13 mouse cellular contexts compared by ENCODE assay signal in the genomic region with DNA sequence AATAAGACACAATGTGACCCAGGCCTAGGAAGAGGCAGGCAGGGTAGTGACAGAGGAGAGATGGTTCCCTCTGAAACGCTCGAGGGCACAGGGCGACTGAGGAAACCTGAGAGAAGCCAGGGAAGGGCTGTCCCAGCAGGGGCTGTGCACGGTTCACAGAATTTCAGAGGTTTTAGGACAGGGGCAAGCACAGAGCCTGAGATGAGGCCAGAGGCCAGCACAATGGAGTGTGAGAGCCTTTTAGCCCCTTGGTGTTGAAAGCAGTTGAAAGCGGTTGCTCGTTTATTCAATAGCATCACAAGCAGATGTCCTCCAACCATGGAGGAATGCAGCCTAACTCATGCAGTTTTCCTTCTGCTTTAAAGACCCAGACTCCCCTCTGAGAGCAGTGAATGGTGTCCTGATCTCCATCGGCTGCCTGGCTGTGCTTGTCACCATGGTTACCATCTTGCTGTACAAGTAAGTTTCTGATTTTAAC. TPM values are rescaled to one million over a fixed set of nuclear protein-coding genes. Genes with fewer than 3 reads are reported as not detected.
DNase-seq lines count a peak whose midpoint lies in the region; ATAC-seq lines count a peak whose summit lies in the region.
"Had no signal": no experiment of that assay in that cellular context is flagged by ENCODE, and none has a peak within 500 bp of the region (broad histone marks: within the 10 kb centered on the region; RNA-seq: fewer than 3 reads in every experiment).

No protein-coding gene starts in this region.

- H3K27me3 ChIP-seq in forebrain, embryonic 12.5 days, result peaks cover 10% of the 10 kb centered on the region; the same call in 1 of the 2 replicates
- no peaks in the 10 kb centered on the region for H3K27me3 ChIP-seq in limb, embryonic 15.5 days
- H3K27me3 ChIP-seq: embryonic facial prominence, embryonic 15.5 days; heart, embryonic 12.5 days had no signal

- H3K27ac ChIP-seq in forebrain, embryonic 12.5 days, result peak overlapping the region; percentile 48
- H3K27ac ChIP-seq in limb, embryonic 15.5 days, result peak overlapping the region; percentile 27; the same call in 1 of the 2 replicates
- H3K27ac ChIP-seq: embryonic facial prominence, embryonic 15.5 days; liver, embryonic 14.5 days had no signal

- 3% methylated on average over 7 of the region's 7 CpGs for WGBS in forebrain, embryonic 12.5 days
- 10% methylated on average over 7 of the region's 7 CpGs for WGBS in limb, embryonic 15.5 days

- H3K4me3 ChIP-seq in forebrain, embryonic 12.5 days (replicated peaks), result no peak overlapping the region
- no peak overlapping the region for H3K4me3 ChIP-seq in limb, embryonic 15.5 days
- H3K4me3 ChIP-seq: embryonic facial prominence, embryonic 15.5 days; heart, embryonic 12.5 days had no signal

- H3K9ac ChIP-seq in forebrain, embryonic 12.5 days, result no peak overlapping the region
- no peak overlapping the region for H3K9ac ChIP-seq in limb, embryonic 15.5 days
- H3K9ac ChIP-seq: embryonic facial prominence, embryonic 15.5 days; heart, embryonic 12.5 days; liver, embryonic 14.5 days had no signal

- ATAC-seq in forebrain, embryonic 12.5 days (ENCODE audit: low FRiP score), result peak; percentile 39
- no peak for ATAC-seq in limb, embryonic 15.5 days (ENCODE audit: insufficient number of reproducible peaks, low FRiP score, low TSS enrichment, low read depth)

- peaks cover 3% of the 10 kb centered on the region; the same call in 1 of the 2 replicates for H3K9me3 ChIP-seq in forebrain, embryonic 12.5 days
- no peaks in the 10 kb centered on the region for H3K9me3 ChIP-seq in limb, embryonic 15.5 days
- H3K9me3 ChIP-seq: embryonic facial prominence, embryonic 15.5 days had no signal

- intact Hi-C loops in left cerebral cortex, postnatal 14 days (cut with DNase I), result loop anchor here (5.0 to 10.0 kb wide), 2 partner anchors 137 to 340 kb away; partner anchors contain the start of gene Stk31
- intact Hi-C loops in left cerebral cortex, postnatal 4 days (cut with DNase I), result loop anchor here (5.0 kb wide), 1 partner anchor 157 kb away; the partner anchor contains the start of gene Igf2bp3

- peak; percentile 17 to 43 for DNase-seq in left cerebral cortex, postnatal 14 days (ENCODE audit: low spot score in 2 of 2)
- no peak for DNase-seq in left cerebral cortex, postnatal 4 days
- peak; percentile 66 for DNase-seq in retina, embryonic 14.5 days (ENCODE audit: low spot score)
- no peak for DNase-seq in lung, postnatal 14 days
- DNase-seq in adrenal gland, adult 2 months, result no peak
- no peak for DNase-seq in kidney, adult 18-20 months
- DNase-seq: kidney, postnatal 10 days; right cerebral cortex, postnatal 25 days had no signal

- peak overlapping the region; percentile 17; the same call in 1 of the 2 replicates for H3K4me2 ChIP-seq in forebrain, embryonic 12.5 days
- no peak overlapping the region for H3K4me2 ChIP-seq in limb, embryonic 15.5 days
- H3K4me2 ChIP-seq: embryonic facial prominence, embryonic 15.5 days; heart, embryonic 12.5 days had no signal

- H3K4me1 ChIP-seq in forebrain, embryonic 12.5 days, result peaks cover 17% of the 10 kb centered on the region
- peaks cover 5% of the 10 kb centered on the region for H3K4me1 ChIP-seq in limb, embryonic 15.5 days
- H3K4me1 ChIP-seq: embryonic facial prominence, embryonic 15.5 days; heart, embryonic 12.5 days had no signal

- no peaks in the 10 kb centered on the region for H3K36me3 ChIP-seq in forebrain, embryonic 12.5 days (replicated peaks)
- H3K36me3 ChIP-seq in limb, embryonic 15.5 days, result no peaks in the 10 kb centered on the region
- H3K36me3 ChIP-seq: embryonic facial prominence, embryonic 15.5 days; heart, embryonic 12.5 days had no signal

RNA-seq across cellular contexts. Expression of gene Malsu1, which starts 18.3 kb away (rescaled TPM):
- total RNA-seq in left cerebral cortex, postnatal 14 days (2021), result 10 to 100 TPM; 25.8 to 26.9 TPM
- total RNA-seq in left cerebral cortex, postnatal 4 days (2021), result 10 to 100 TPM; 36.3 to 36.6 TPM
- polyA plus RNA-seq in forebrain, embryonic 12.5 days (2016; fragmentation: Nextera tagmentation; extraction: Ambion mirVana), result 58.7 and 67.8 TPM in 2 replicates
- 57.0 and 61.7 TPM in 2 replicates for polyA plus RNA-seq in limb, embryonic 15.5 days (2015; fragmentation: Nextera tagmentation; extraction: Ambion mirVana)
- total RNA-seq in adrenal gland, adult 2 months (2021), result 10 to 100 TPM; 35.4 to 42.3 TPM
- polyA plus RNA-seq in adrenal gland, adult 2 months (2012; rRNA removed), result 30.6 and 55.1 TPM in 2 replicates

RNA-seq across cellular contexts. Expression of gene Gpnmb, which starts 18.9 kb away (rescaled TPM):
- total RNA-seq in left cerebral cortex, postnatal 14 days (2021), result under 1 TPM; 0.70 to 0.99 TPM
- total RNA-seq in left cerebral cortex, postnatal 4 days (2021), result under 1 TPM; 0.40 to 0.87 TPM
- 0.19 and 0.82 TPM in 2 replicates for polyA plus RNA-seq in forebrain, embryonic 12.5 days (2016; fragmentation: Nextera tagmentation; extraction: Ambion mirVana)
- 1.6 and 2.1 TPM in 2 replicates for polyA plus RNA-seq in limb, embryonic 15.5 days (2015; fragmentation: Nextera tagmentation; extraction: Ambion mirVana)
- total RNA-seq in adrenal gland, adult 2 months (2021), result under 1 TPM; 0.79 to 0.86 TPM
- 0.65 and 1.3 TPM in 2 replicates for polyA plus RNA-seq in adrenal gland, adult 2 months (2012; rRNA removed)

Comparison
In these comparisons a context has a peak if more than half of its experiments do, and no peak if none do; other contexts are left out.
1. DNase-seq: peak in left cerebral cortex, postnatal 14 days (2 of 2) and retina, embryonic 14.5 days (single experiment); none in left cerebral cortex, postnatal 4 days (single experiment), lung, postnatal 14 days (single experiment), adrenal gland, adult 2 months (single experiment) and kidney, adult 18-20 months (single experiment).